Mouse (Mus musculus) heart, embryonic 12.5 days (tissue): Measurements from ENCODE around the gene Zfyve19. TPM values are rescaled to one million over a fixed set of nuclear protein-coding genes. Genes with fewer than 3 reads are reported as not detected.
A peak's percentile ranks its signal among the peaks of the same experiment; 100 is the strongest.

Experiments used
- ATAC-seq: fragments of 200-750 bp; cut with Nextera tagmentation; 2 replicates; pipeline ENCODE4 v1.8.0; 2017; ENCODE audit warnings: moderate TSS enrichment, moderate library complexity; ENCODE audit not compliant: insufficient number of reproducible peaks, low FRiP score
- H3K27ac ChIP-seq: fragments of 300-500 bp; sonication (generic); 2 replicates; pipeline ENCODE4 v1.5.1; 2016; ENCODE audit warnings: mild to moderate bottlenecking, moderate library complexity; ENCODE audit not compliant: poor library complexity, severe bottlenecking
- H3K27me3 ChIP-seq: fragments of 300-500 bp; sonication (generic); replicated peaks from 2 replicates; pipeline ENCODE4 v1.6.1; 2016; ENCODE audit warnings: mild to moderate bottlenecking, moderate library complexity
- H3K36me3 ChIP-seq: fragments of 300-500 bp; sonication (generic); 2 replicates; pipeline ENCODE4 v1.6.1; 2016; ENCODE audit warnings: mild to moderate bottlenecking, moderate library complexity
- H3K4me1 ChIP-seq: fragments of 300-500 bp; sonication (generic); replicated peaks from 2 replicates; pipeline ENCODE4 v1.6.1; 2016; ENCODE audit warnings: mild to moderate bottlenecking
- H3K4me2 ChIP-seq: fragments of 300-500 bp; sonication (generic); 2 replicates; pipeline ENCODE4 v1.6.1; 2016; ENCODE audit warnings: mild to moderate bottlenecking, moderate library complexity
- H3K4me3 ChIP-seq: fragments of 300-500 bp; sonication (generic); 2 replicates; pipeline ENCODE4 v1.5.1; 2016; ENCODE audit warnings: mild to moderate bottlenecking
- H3K9ac ChIP-seq: fragments of 300-500 bp; sonication (generic); 2 replicates; pipeline ENCODE4 v1.6.1; 2016; ENCODE audit warnings: mild to moderate bottlenecking, moderate library complexity
- H3K9me3 ChIP-seq: fragments of 300-500 bp; sonication (generic); replicated peaks from 2 replicates; pipeline ENCODE4 v1.6.1; 2016; ENCODE audit warnings: mild to moderate bottlenecking, moderate library complexity
- WGBS: fragments of 180-500 bp; shearing (Covaris S2); methylation state at CpG from one replicate; pipeline ENCODE4 v1.1.7; 2016; 5-methylcytosine and 5-hydroxymethylcytosine counted together
- polyA plus RNA-seq: library from polyadenylated mRNA; unstranded; fragments of >200 nt; fragmentation: Nextera tagmentation; extraction: Ambion mirVana; gene quantifications from 2 replicates; pipeline ENCODE4 v1.2.1, GENCODE M21; 2016

Gene Zfyve19
- polyA plus RNA-seq, 1 experiment from 2014 or later = 36.5 TPM

DNA sequence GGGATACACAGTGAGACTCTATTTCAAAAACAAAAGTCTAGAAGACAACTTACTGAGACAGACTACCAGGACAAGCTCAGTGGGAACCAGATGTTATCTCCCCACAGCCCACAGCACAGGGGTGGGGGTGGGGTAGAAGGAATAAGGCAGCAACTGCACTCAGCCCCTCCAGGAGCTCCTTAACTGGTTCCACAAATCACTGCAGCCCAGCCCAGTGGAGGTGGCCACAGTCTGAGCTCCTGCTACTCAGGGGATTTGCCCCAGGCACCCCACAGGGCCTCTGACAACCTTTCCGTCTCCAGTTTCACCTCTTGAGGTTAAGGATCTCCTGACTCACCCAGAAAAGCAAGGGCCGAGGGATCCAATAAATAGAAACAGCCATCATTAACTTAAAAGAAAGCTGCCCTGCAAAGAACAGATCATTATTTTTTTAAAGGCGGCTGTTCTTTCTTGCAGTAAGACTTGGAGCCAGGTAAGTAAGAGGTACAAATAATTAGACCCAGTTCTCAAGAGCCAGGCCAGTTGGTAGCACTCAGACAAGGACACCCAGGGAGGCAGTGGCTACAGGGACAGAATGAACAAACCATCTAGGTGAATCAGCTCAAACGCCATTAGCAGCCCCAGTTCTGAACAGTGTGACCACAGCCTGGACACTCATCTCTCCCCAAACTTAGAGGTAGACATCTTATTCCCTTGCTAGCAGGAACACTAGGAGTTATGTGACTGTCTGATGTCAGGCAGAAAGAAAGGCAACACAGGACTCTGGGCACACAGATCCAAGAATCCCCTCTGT lies 11.9 kb upstream of the Zfyve19 start:
- Histone ChIP-seq H3K36me3 (no peaks in the 10 kb centered on the region), H3K4me2 (no peak overlapping the region), H3K27me3 (no peaks in the 10 kb centered on the region), H3K9ac (0 out of 2 replicates have a peak overlapping the region, but pooled peaks have one; percentile 11), H3K4me1 (peaks cover 8% of the 10 kb centered on the region; the same call in 1 of the 2 replicates), H3K4me3 (no peak overlapping the region), H3K27ac (no peak overlapping the region), H3K9me3 (no peaks in the 10 kb centered on the region)
- WGBS = 35% methylated on average over 4 of the region's 4 CpGs
- ATAC-seq = no peak

- ATAC-seq = no peak
Observed at GRCm38 (mm10) chr2:119197493-119197892, 10.9 kb upstream of the Zfyve19 start.

GRCm38 (mm10) chr2:119198049-119198448 lies 10.4 kb upstream of the Zfyve19 start:
- 0 out of 2 replicates have a peak overlapping the region, but pooled peaks have one; percentile 31 for H3K9ac ChIP-seq

More at GRCm38 (mm10) chr2:119197493-119197892, 10.9 kb upstream of the Zfyve19 start:
- Histone ChIP-seq H3K4me1 (peaks cover 8% of the 10 kb centered on the region), H3K36me3 (no peaks in the 10 kb centered on the region), H3K27me3 (no peaks in the 10 kb centered on the region), H3K9ac (no peak overlapping the region), H3K4me3 (no peak overlapping the region), H3K27ac (no peak overlapping the region), H3K4me2 (no peak overlapping the region), H3K9me3 (no peaks in the 10 kb centered on the region)
- 76% methylated on average over 1 of the region's 1 CpGs for WGBS

GRCm38 (mm10) chr2:119198934-119199333 lies 9.5 kb upstream of the Zfyve19 start:
- Histone ChIP-seq H3K4me2 (no peak overlapping the region), H3K9me3 (no peaks in the 10 kb centered on the region), H3K4me3 (no peak overlapping the region), H3K27me3 (no peaks in the 10 kb centered on the region), H3K27ac (no peak overlapping the region), H3K9ac (no peak overlapping the region), H3K36me3 (no peaks in the 10 kb centered on the region), H3K4me1 (peaks cover 20% of the 10 kb centered on the region)
- WGBS = 66% methylated on average over 3 of the region's 3 CpGs
- no peak for ATAC-seq

More at GRCm38 (mm10) chr2:119198049-119198448, 10.4 kb upstream of the Zfyve19 start:
- no peak for ATAC-seq
- 27% methylated on average over 1 of the region's 1 CpGs for WGBS
- H3K27me3 ChIP-seq = no peaks in the 10 kb centered on the region
- H3K9me3 ChIP-seq = no peaks in the 10 kb centered on the region
- H3K36me3 ChIP-seq = no peaks in the 10 kb centered on the region
- no peak overlapping the region for H3K27ac ChIP-seq
- H3K4me2 ChIP-seq = no peak overlapping the region
- no peak overlapping the region for H3K4me3 ChIP-seq
- H3K4me1 ChIP-seq = peaks cover 14% of the 10 kb centered on the region

DNA sequence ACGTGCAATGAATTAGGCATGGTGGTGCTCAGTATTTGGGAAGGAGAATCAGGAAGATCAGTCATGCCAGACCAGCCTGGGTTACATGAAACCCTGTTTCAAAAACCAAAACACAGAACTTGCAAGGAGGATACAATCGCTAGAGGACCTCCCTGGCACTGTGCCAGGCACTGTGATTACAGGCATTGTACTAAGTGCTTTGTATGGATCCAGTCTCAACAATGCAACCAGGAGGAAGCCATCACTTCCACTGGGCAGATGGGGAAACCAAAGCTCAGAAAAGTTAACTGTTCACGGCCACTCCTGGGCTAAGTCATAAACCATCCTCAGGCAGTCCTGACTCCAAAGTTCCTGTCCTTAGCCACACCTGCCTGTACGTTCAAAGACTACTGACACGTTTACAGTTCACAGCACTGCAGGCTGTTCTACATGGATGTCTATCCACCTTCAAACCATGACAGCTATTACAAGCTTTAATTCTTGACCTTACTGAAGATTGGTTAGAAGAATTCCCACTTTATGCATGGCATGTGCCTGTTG lies 5.4 kb upstream of the Zfyve19 start:
- no peak; the same call in 1 of the 2 replicates for ATAC-seq
- Histone ChIP-seq H3K4me1 (peaks cover 18% of the 10 kb centered on the region), H3K27ac (no peak overlapping the region), H3K4me2 (no peak overlapping the region), H3K27me3 (no peaks in the 10 kb centered on the region), H3K4me3 (no peak overlapping the region), H3K9ac (no peak overlapping the region), H3K36me3 (no peaks in the 10 kb centered on the region), H3K9me3 (no peaks in the 10 kb centered on the region)
- WGBS = 60% methylated on average over 5 of the region's 5 CpGs

DNA sequence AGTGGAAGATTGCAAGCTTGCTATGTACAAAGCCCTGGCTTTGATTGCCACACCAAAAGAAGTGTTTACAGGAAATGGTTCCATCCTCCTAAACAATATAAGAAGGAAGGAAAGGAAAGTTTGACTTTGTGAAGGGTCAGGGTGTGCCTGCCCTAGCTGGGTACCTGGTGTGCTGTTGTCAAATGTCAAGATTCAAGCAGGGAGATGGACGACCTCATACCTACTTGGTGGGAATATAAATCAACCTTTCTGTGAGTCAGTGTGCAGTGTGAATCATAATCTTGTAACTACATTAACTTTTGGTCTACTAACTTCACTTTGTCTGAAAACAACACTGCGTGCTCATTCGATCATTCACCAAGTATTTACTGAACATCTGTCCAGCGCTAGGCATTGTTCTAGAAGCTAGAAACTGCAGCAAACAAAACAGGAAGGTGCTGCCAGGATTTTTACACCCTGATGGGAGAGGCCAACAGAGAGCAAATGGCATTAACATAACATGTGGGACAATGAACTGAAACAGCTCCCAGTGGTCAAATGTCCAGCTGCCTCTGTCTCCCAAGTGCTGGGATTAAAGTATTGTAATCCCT lies 4.5 kb upstream of the Zfyve19 start:
- H3K27ac ChIP-seq = no peak overlapping the region
- no peaks in the 10 kb centered on the region for H3K9me3 ChIP-seq
- ATAC-seq = no peak

DNA sequence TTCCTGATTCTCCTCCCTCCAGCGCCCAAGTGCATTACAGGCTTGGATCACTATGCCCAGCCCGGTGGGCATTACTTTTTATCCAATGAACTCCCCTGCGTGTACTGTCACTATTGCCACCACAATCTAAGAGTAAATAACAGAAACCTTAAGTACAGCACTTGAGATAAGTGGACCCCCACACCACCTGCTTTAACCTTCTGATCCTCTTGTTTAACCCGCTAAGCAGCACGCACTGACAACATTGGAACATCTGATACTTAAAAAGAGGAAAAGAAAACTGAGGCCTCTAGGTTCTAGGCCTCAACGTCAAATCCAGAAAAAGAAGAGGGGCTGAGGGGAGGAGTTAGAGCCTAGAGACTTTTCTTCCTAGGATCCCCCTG lies 465 bp upstream of the Zfyve19 start:
- H3K4me3 ChIP-seq = peak overlapping the region; percentile 68
- 12% methylated on average over 6 of the region's 6 CpGs for WGBS
- no peak for ATAC-seq
- peak overlapping the region; percentile 77 for H3K4me2 ChIP-seq
- H3K27ac ChIP-seq = peak overlapping the region; percentile 80
- H3K9me3 ChIP-seq = no peaks in the 10 kb centered on the region
- peaks cover 27% of the 10 kb centered on the region for H3K36me3 ChIP-seq
- no peaks in the 10 kb centered on the region for H3K27me3 ChIP-seq
- H3K4me1 ChIP-seq = peaks cover 19% of the 10 kb centered on the region
- peak overlapping the region; percentile 78 for H3K9ac ChIP-seq

More for the DNA sequence above, 4.5 kb upstream of the Zfyve19 start:
- H3K4me3 ChIP-seq = no peak overlapping the region
- no peak overlapping the region for H3K9ac ChIP-seq
- no peaks in the 10 kb centered on the region for H3K27me3 ChIP-seq
- H3K4me1 ChIP-seq = peaks cover 18% of the 10 kb centered on the region
- 77% methylated on average over 4 of the region's 4 CpGs for WGBS
- no peak overlapping the region for H3K4me2 ChIP-seq
- no peaks in the 10 kb centered on the region for H3K36me3 ChIP-seq

- peak overlapping the region; percentile 77 for H3K4me2 ChIP-seq
- peak overlapping the region; percentile 78 for H3K9ac ChIP-seq
- peaks cover 30% of the 10 kb centered on the region for H3K36me3 ChIP-seq
- H3K27me3 ChIP-seq = no peaks in the 10 kb centered on the region
- peaks cover 11% of the 10 kb centered on the region for H3K4me1 ChIP-seq
- H3K27ac ChIP-seq = peak overlapping the region; percentile 7; the same call in 1 of the 2 replicates
- no peaks in the 10 kb centered on the region for H3K9me3 ChIP-seq
- under 1% methylated on average over 13 of the region's 13 CpGs for WGBS
- H3K4me3 ChIP-seq = peak overlapping the region; percentile 68
- no peak for ATAC-seq
Observed at GRCm38 (mm10) chr2:119209176-119209507, 725 bp downstream of the Zfyve19 start.

DNA sequence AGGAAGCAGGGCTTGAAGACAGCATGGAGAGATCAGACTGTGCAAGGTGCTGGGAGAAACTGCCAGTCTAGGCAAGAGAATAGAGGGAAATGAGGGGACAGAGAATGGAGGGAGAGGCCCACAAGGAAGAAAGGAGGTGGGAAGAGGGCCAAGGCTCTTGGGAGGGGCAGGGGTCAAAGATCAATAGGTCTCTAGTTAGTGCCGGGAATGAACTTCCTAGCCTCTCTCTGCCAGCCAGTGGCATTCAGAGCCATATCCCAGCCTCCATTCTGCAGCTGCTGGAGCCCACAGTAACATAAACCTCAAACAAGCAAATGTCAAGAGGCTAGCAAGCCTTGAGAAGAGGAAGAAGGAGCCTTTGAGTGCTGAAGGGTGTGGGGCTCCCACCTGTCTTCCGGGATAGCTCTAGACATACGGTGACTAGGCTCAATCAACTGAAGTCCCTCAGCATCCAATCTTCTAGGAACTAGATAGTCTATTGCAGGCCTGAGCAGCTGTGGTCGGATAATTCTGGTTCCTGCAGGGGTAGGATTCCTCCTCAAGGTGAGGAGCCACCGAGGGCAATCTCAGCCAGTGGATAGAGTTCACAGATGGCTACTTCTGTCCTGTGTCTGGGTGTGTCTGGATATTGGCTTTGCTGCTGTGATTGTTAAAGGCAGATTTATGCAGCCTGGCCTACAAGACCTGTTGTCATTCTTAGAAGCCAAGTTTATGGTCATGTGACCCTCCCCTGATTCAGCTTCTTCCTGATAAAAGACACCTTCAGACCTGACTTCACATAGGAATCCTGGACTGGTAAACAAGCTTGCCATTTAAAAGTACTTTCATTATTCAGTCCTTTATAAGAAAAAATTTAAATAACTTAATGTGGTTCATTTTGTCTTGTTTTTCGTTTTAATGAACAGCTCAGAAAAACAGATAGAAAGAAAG lies 21.6 kb downstream of the Zfyve19 start, which contains the start of gene Ppp1r14d:
TSS of gene Ppp1r14d (minus strand) at position 132 of the 930 bp plus-strand sequence.
- no peaks in the 10 kb centered on the region for H3K9me3 ChIP-seq
- H3K4me2 ChIP-seq = no peak within 1 kb of the TSS
- no peak within 1 kb of the TSS for H3K4me3 ChIP-seq
- H3K4me1 ChIP-seq = no peaks in the 10 kb centered on the region
- no peak within 1 kb of the TSS for H3K27ac ChIP-seq
- no peak for ATAC-seq
- peaks cover 20% of the 10 kb centered on the region for H3K27me3 ChIP-seq
- no peaks in the 10 kb centered on the region for H3K36me3 ChIP-seq
- 67% methylated on average over 6 of the region's 6 CpGs for WGBS
- no peak within 1 kb of the TSS for H3K9ac ChIP-seq

DNA sequence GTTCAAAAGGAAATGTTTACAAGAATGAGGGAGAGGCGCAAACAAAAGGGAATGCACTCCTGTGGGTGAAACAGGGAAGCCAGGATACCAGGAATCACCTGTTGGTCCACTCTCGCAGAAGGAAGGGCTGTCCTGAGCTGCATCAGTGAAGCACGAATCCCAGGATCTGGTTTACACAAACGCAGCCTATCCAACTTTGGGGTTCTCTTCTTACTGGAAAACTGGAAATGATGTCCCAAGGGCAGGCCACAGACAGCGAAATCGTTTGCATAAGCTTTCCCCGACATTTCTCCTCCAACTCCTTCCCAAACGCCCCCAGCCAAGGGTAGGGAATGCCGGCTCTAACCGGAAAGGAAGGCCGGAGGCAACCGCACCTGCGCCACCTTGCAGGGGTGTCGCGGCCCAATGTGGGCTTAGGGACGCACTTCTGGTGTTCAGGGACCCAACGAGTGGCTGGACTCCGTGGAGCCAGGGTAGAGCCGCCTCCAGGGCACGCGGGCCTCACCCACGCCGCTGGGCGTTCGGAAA lies 28.3 kb downstream of the Zfyve19 start:
- H3K4me2 ChIP-seq = peak overlapping the region; percentile 92
- WGBS = 8% methylated on average over 25 of the region's 25 CpGs
- ATAC-seq = no peak
- H3K9me3 ChIP-seq = no peaks in the 10 kb centered on the region
- peaks cover 14% of the 10 kb centered on the region for H3K4me1 ChIP-seq
- H3K4me3 ChIP-seq = peak overlapping the region; percentile 59
- peak overlapping the region; percentile 49 for H3K9ac ChIP-seq
- peaks cover 76% of the 10 kb centered on the region for H3K27me3 ChIP-seq
- no peak overlapping the region for H3K27ac ChIP-seq
- no peaks in the 10 kb centered on the region for H3K36me3 ChIP-seq
